Mouse (Mus musculus) heart, postnatal 0 days (tissue): ENCODE results near the gene Muc1. TPM values are rescaled to one million over a fixed set of nuclear protein-coding genes. Genes with fewer than 3 reads are reported as not detected.
A peak's percentile ranks its signal among the peaks of the same experiment; 100 is the strongest.

Experiments
- ATAC-seq: fragments of 200-750 bp; cut with Nextera tagmentation; 2 replicates; pipeline ENCODE4 v1.8.0; 2017; ENCODE audit warnings: low read depth, moderate number of reproducible peaks, moderate library complexity; ENCODE audit not compliant: insufficient read depth
- DNase-seq: peaks from one replicate; pipeline ENCODE4 v3.0.0-alpha.2; 2016; ENCODE audit warnings: low spot score
- H3K27ac ChIP-seq: fragments of 300-500 bp; sonication (generic); 2 replicates; pipeline ENCODE4 v1.5.1; 2014; ENCODE audit warnings: low read depth, mild to moderate bottlenecking
- H3K27me3 ChIP-seq: fragments of 300-500 bp; sonication (generic); 2 replicates; pipeline ENCODE4 v1.6.1; 2014; ENCODE audit warnings: low read length, mixed read lengths; ENCODE audit not compliant: control insufficient read depth, insufficient read depth
- H3K36me3 ChIP-seq: fragments of 300-500 bp; sonication (generic); replicated peaks from 2 replicates; pipeline ENCODE4 v1.6.1; 2014; ENCODE audit warnings: low read length, mixed read lengths; ENCODE audit not compliant: control insufficient read depth, insufficient read depth
- H3K4me1 ChIP-seq: fragments of 300-500 bp; sonication (generic); 2 replicates; pipeline ENCODE4 v1.6.1; 2014; ENCODE audit warnings: antibody characterized with exemption; ENCODE audit not compliant: control insufficient read depth, insufficient read depth
- H3K4me2 ChIP-seq: fragments of 300-500 bp; sonication (generic); 2 replicates; pipeline ENCODE4 v1.6.1; 2014; ENCODE audit warnings: low read depth, mild to moderate bottlenecking, low read length, moderate library complexity
- H3K4me3 ChIP-seq: fragments of 300-500 bp; sonication (generic); 2 replicates; pipeline ENCODE4 v1.5.1; 2014; ENCODE audit warnings: low read depth, low read length
- H3K9ac ChIP-seq: fragments of 300-500 bp; sonication (generic); replicated peaks from 2 replicates; pipeline ENCODE4 v1.6.1; 2014; ENCODE audit warnings: low read depth, low read length, mixed read lengths
- H3K9me3 ChIP-seq: fragments of 300-500 bp; sonication (generic); replicated peaks from 2 replicates; pipeline ENCODE4 v1.6.1; 2016; ENCODE audit warnings: low read length; ENCODE audit not compliant: control insufficient read depth
- CTCF ChIP-seq: IDR thresholded peaks from 2 replicates; pipeline ENCODE4 v1.5.1; 2016; ENCODE audit warnings: antibody characterized with exemption, control low read depth, low read depth
- EP300 ChIP-seq: IDR thresholded peaks from 2 replicates; pipeline ENCODE4 v1.6.1; 2016; ENCODE audit warnings: antibody characterized with exemption, low read depth
- WGBS: fragments of 180-500 bp; shearing (Covaris S2); extraction: QIAGEN DNeasy Blood & Tissue Kit; methylation state at CpG from one replicate; pipeline ENCODE4 v1.1.7; 2014; 5-methylcytosine and 5-hydroxymethylcytosine counted together
- polyA plus RNA-seq: library from polyadenylated mRNA; unstranded; fragments of >200 nt; fragmentation: Nextera tagmentation; extraction: Ambion mirVana; gene quantifications from 2 replicates; pipeline ENCODE4 v1.2.1, GENCODE M21; 2015
- total RNA-seq: library from RNA; depleted of rRNA; stranded (reverse); fragments of >200 nt; gene quantifications from 2 replicates; pipeline ENCODE4 v1.2.3, GENCODE M21; 2014; ENCODE audit warnings: low replicate concordance; rRNA removed

Gene Muc1
- total RNA-seq: 9.3 TPM in 1 of 2 replicates, not detected in the other
- 0.20 and 0.69 TPM in 2 replicates for polyA plus RNA-seq

GRCm38 (mm10) chr3:89228836-89229235 lies at the start of gene Muc1:
TSS of gene Muc1 (plus strand) at chr3:89229057.
- peak within 1 kb of the TSS; percentile 22; the same call in 1 of the 2 replicates for H3K9ac ChIP-seq
- H3K4me1 ChIP-seq: peaks cover 23% of the 10 kb centered on the region
- no peak for DNase-seq
- peak within 1 kb of the TSS; percentile 64 for H3K4me2 ChIP-seq
- WGBS: 36% methylated on average over 10 of the region's 10 CpGs
- H3K27me3 ChIP-seq: peaks cover 21% of the 10 kb centered on the region; the same call in 1 of the 2 replicates
- peak within 1 kb of the TSS; percentile 50 for H3K4me3 ChIP-seq
- ATAC-seq: no peak
- TF ChIP-seq EP300: no peak
- no peak for TF ChIP-seq CTCF
- no peaks in the 10 kb centered on the region for H3K36me3 ChIP-seq
- H3K27ac ChIP-seq: 0 out of 2 replicates have a peak within 1 kb of the TSS, but pooled peaks have one; percentile 31
- H3K9me3 ChIP-seq: no peaks in the 10 kb centered on the region

DNA sequence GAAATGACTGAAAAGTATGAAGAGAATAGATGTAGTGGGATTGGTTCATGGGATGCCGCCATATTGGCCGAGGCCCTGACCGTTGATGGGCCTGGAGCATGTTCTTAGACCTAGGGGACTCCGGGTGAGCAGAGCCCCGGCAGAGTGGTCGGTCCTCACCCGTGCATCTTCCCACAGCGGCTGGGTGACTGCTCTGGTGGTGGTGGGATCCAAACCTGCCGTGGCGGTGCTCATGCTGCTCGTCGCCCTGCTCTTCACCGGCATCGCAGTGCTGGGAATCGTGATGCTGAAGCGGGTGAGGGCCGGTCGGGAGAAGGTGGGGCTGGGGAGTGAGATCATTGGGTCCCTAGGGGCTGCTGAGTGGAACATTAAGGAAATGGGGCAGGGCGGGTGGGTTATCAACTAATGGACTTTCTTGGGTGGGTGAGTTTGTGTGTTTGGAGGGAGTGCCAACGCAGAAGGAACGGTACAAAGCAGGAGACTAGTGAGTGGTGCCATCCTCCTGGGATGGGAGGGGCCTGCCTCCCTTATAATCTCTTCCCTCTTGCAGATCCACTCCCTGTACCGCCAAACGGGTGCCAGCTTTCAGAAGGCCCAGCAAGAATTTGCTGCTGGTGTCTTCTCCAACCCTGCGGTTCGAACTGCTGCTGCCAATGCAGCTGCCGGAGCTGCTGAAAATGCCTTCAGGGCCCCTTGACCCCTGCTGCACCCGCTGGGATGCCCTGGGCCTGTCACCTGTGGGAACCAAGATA lies 46.9 kb upstream of the Muc1 start:
- no peak for TF ChIP-seq EP300
- no peak for TF ChIP-seq CTCF
- Histone ChIP-seq H3K9me3 (no peaks in the 10 kb centered on the region), H3K4me3 (no peak overlapping the region), H3K4me1 (peaks cover 16% of the 10 kb centered on the region), H3K9ac (no peak overlapping the region), H3K27me3 (no peaks in the 10 kb centered on the region), H3K36me3 (peaks cover 32% of the 10 kb centered on the region), H3K27ac (no peak overlapping the region), H3K4me2 (no peak overlapping the region)
- no peak for ATAC-seq
- WGBS: 90% methylated on average over 27 of the region's 27 CpGs
- no peak for DNase-seq

DNA sequence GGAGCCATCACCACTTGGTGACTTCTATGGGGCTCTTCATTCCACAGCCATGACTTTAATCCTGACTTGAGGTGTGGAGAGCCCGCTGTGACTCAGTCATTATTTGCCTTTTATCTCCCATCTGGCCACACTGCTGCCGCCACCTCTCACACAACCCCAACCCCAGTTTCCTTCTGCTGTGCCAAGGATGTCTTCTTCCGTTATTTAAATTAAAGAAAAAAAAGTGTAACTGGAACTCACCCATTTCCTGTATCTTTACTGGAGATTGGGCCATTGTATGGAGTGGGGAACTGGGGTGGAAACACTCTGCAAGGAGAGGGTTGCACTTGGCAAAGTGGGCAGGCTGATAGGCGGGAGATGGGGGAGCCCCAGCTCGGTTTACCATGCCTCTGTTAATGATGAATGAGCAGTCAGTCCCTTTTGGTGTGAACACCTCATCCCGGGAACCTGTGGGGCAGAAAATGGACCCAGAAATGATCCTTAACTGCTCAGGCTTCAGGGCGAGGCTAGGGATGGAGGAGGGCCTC lies 46.3 kb upstream of the Muc1 start:
- no peak for TF ChIP-seq CTCF
- no peak for TF ChIP-seq EP300
- Histone ChIP-seq H3K4me3 (peak overlapping the region; percentile 56), H3K27me3 (no peaks in the 10 kb centered on the region), H3K9ac (no peak overlapping the region), H3K4me2 (peak overlapping the region; percentile 96), H3K9me3 (no peaks in the 10 kb centered on the region), H3K4me1 (peaks cover 16% of the 10 kb centered on the region), H3K36me3 (peaks cover 32% of the 10 kb centered on the region), H3K27ac (no peak overlapping the region)
- DNase-seq: no peak
- ATAC-seq: no peak
- WGBS: 36% methylated on average over 7 of the region's 7 CpGs

- H3K4me1 ChIP-seq: peaks cover 12% of the 10 kb centered on the region
- TF ChIP-seq CTCF (no peak), EP300 (no peak)
- H3K9ac ChIP-seq: peak within 1 kb of the TSS; percentile 59
- peak within 1 kb of the TSS; percentile 56 for H3K4me3 ChIP-seq
- H3K4me2 ChIP-seq: peak within 1 kb of the TSS; percentile 96
- no peaks in the 10 kb centered on the region for H3K27me3 ChIP-seq
- peaks cover 32% of the 10 kb centered on the region for H3K36me3 ChIP-seq
- peak within 1 kb of the TSS; percentile 16; the same call in 1 of the 2 replicates for H3K27ac ChIP-seq
- 5% methylated on average over 39 of the region's 39 CpGs for WGBS
- no peaks in the 10 kb centered on the region for H3K9me3 ChIP-seq
- ATAC-seq: peak; percentile 95
- DNase-seq: peak; percentile 84
These were observed 45.5 kb upstream of the Muc1 start, which contains the start of gene Fam189b for GRCm38 (mm10) chr3:89183058-89183958. TSS of gene Fam189b (plus strand) at chr3:89183143.

GRCm38 (mm10) chr3:89183959-89184315 lies 44.9 kb upstream of the Muc1 start:
- DNase-seq (no peak), ATAC-seq (no peak)
- Histone ChIP-seq H3K27me3 (no peaks in the 10 kb centered on the region), H3K9me3 (no peaks in the 10 kb centered on the region), H3K27ac (no peak overlapping the region), H3K4me1 (peaks cover 8% of the 10 kb centered on the region; the same call in 1 of the 2 replicates), H3K4me3 (peak overlapping the region; percentile 56), H3K36me3 (peaks cover 32% of the 10 kb centered on the region), H3K4me2 (peak overlapping the region; percentile 96), H3K9ac (peak overlapping the region; percentile 59)
- 81% methylated on average over 6 of the region's 6 CpGs for WGBS
- no peak for TF ChIP-seq CTCF
- no peak for TF ChIP-seq EP300
